Mouse (Mus musculus): Measurements from ENCODE around the gene Dlg5. TPM values are rescaled to one million over a fixed set of nuclear protein-coding genes. Genes with fewer than 3 reads are reported as not detected.
A peak's percentile ranks its signal among the peaks of the same experiment; 100 is the strongest.

Dlg5 gene
- total RNA-seq, 2 experiments from 2014 or later: 62.7 to 64.0 TPM

DNA sequence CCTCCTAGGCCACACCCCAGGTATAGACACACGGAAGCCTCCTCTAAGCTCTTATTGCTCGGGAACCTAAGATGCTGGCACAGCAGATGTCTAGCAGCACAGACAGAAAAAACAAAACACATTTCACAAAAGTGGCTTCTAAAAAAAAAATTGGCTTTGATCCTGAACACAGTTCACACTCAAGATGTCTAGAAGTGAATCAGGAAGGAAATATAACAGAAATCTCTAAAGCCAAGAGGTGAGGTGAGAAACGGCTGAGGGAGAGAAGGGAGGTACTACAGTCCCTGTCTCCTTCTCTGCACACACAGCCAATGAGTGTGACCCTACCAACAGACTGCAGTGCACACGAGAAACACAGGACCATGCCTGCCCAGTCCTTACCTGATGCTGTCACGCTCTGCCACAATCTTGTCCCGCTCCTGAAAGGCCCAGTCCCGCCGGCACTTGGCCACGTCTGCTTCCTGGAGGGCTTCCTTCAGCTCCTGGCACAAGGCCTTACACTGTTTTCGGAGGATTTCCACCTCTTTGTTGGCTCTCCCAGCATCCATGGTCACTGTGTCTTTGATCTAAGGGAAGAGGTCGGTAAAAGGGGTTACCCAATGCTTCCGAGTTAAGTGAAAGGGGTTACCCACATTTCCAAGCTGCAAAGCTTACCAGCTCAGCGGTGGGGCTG lies 73.9 kb downstream of the Dlg5 start:
- no peak for DNase-seq (ENCODE audit: low spot score in 2 of 2)
- Histone ChIP-seq H3K4me3 (no peak overlapping the region), H3K27ac (peak overlapping the region; percentile 4; the same call in 1 of the 2 replicates)
- TF ChIP-seq CTCF (conservative IDR thresholded peaks at IDR 0.05): no peak

DNA sequence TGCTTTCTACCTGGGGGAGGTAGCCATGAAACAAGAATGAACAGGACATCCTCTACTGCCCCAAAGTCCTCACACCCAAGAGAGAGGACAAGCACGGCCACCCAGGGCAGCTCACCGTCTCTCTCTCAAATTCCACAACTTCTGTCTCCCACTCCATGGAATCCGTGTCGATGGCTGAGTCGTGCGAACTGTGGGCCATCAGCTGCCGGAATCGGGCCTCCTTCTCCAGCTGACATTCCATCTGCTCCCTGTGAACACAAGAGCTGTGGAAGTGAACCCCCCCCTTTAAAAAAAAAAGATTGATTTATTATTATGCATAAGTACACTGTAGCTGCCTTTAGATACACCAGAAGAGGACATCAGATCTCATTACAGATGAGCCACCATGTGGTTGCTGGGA lies 79.7 kb downstream of the Dlg5 start:
- TF ChIP-seq CTCF (conservative IDR thresholded peaks at IDR 0.05): no peak
- DNase-seq (ENCODE audit: low spot score in 2 of 2): peak in 1 of 2 experiments; percentile 61
- Histone ChIP-seq H3K27ac (peak overlapping the region; percentile 20; the same call in 1 of the 2 replicates), H3K4me3 (no peak overlapping the region)

DNA sequence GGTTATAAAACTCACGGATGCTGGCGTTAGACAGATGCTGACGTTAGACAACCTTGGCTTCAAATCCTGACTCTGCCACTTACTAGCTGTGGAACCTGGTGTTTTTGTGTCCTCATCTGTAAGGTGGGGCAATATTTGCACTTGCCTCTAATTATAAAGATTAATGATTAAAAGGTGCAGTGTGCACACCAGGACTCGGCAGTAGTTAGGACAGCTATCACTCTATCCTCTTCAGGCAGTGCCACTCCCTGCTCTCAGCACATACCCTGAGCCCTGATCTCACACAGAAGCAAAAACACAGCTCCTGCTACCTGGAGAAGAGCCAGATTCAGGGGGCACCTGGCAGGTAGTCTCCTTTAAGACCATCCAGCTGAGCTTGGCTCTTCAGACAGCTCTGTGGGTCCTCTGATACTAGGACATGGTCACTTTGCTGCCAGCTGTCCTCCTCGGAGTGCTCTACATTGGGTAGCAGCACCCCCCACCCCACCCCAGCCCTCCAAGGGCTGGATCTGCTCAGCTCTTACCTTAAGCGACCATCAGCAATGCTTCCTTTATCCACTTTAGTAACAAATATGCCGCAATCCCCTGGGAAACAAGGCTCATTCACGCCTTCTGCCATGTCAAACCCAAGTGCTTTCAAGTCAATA lies 80.9 kb downstream of the Dlg5 start:
- no peak for DNase-seq (ENCODE audit: low spot score in 2 of 2)
- Histone ChIP-seq H3K27ac (no peak overlapping the region), H3K4me3 (no peak overlapping the region)
- no peak for TF ChIP-seq CTCF (conservative IDR thresholded peaks at IDR 0.05)

DNA sequence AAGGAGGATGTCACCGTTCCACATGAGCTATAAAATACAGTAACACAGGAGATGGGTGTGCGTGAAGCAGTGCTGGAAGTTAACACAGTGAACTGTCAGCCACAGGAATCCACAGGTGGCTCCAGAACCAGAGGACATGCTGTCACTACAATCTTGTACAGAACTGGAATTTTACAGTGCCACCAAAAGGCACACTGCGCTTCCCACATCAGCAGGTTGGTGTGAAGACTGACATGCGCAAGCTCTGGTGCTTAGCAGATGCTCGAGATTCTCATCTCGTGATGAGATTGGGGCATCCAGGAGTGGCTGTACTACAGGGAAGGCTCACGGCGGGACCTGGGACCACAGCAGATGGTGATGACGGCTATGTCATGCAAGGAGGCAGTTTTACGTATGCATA lies 82.9 kb downstream of the Dlg5 start:
- DNase-seq (ENCODE audit: low spot score in 2 of 2): peak; percentile 33 to 36
- no peak for TF ChIP-seq CTCF (conservative IDR thresholded peaks at IDR 0.05)

DNA sequence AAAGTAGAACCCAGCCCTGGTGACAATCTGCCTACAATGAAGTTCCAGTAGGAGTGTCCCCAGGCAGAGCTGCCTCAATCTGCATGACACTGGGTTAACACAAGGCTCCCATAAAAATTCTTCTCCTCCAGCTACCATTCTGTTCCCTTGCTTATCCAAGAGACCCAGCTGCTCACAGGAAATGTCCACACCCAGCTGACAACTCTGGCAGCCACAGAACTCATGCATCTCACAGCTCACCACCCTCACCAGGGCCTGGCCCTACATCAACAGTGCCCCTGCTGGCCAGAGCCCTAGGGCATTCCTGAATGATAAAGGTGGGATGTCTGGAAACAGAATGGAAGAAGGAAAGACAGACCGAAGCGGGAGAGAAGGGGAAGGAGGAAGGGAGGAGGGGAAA lies 96.8 kb downstream of the Dlg5 start:
- Histone ChIP-seq H3K27ac (no peak overlapping the region), H3K4me3 (no peak overlapping the region)
- DNase-seq (ENCODE audit: low spot score in 2 of 2): no peak
- TF ChIP-seq CTCF (conservative IDR thresholded peaks at IDR 0.05): 0 out of 2 replicates have a peak, but pooled peaks have one; percentile 7

More for the DNA sequence above, 82.9 kb downstream of the Dlg5 start:
- Histone ChIP-seq H3K27ac (0 out of 2 replicates have a peak overlapping the region, but pooled peaks have one; percentile 56), H3K4me3 (no peak overlapping the region)

GRCm38 (mm10) chr14:24144821-24145220 lies 100.9 kb downstream of the Dlg5 start:
- H3K27ac ChIP-seq: no peak overlapping the region
- no peak for TF ChIP-seq CTCF (conservative IDR thresholded peaks at IDR 0.05)
- no peak overlapping the region for H3K4me3 ChIP-seq
- no peak for DNase-seq (ENCODE audit: low spot score in 2 of 2)

DNA sequence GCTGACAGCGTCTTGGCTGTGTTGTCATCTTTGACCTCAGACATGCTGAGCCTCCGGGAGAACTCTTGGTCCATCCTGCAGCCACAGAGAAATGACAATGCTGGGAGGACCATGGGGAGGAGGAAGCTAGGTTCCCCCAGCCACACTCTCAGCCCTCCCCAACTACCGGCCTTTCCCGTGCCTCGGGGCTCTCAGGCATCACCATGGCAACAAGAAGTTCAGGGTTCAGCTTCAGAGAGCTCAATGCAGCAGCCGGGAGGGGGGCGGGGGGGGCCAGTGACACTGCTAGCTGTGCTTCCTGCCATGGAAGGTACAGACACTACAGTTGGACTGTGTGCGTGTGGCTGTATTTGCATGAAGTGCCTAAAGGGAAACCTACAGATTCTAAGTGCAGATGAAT lies 101.3 kb downstream of the Dlg5 start:
- no peak overlapping the region for H3K4me3 ChIP-seq
- no peak for TF ChIP-seq CTCF (conservative IDR thresholded peaks at IDR 0.05)
- H3K27ac ChIP-seq: no peak overlapping the region
- no peak for DNase-seq (ENCODE audit: low spot score in 2 of 2)

GRCm38 (mm10) chr14:24142926-24143430 lies 102.7 kb downstream of the Dlg5 start:
- DNase-seq (ENCODE audit: low spot score in 2 of 2): no peak
- H3K27ac ChIP-seq: no peak overlapping the region
- no peak overlapping the region for H3K4me3 ChIP-seq
- TF ChIP-seq CTCF (conservative IDR thresholded peaks at IDR 0.05): no peak

DNA sequence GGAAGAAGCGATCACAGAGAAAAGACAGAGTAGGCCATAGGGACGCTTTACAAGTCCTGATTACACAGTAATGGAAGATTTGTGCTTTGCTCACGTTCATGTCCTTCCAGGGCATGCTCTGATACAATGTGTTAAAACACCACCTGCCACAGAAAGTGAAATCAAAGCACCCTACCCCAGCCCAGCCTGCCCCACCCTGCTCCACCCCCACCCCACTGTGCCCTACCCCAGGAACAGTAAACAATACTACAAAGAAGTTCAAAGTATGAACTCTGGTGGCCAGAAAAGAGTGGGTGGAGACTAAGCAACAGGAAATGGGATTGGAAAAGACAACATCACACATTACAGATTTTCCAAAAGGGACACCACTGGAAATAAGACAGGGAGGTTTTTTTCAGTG lies 104.0 kb downstream of the Dlg5 start:
- no peak for TF ChIP-seq CTCF (conservative IDR thresholded peaks at IDR 0.05)
- H3K4me3 ChIP-seq: no peak overlapping the region
- no peak for DNase-seq (ENCODE audit: low spot score in 2 of 2)
- H3K27ac ChIP-seq: no peak overlapping the region

GRCm38 (mm10) chr14:24140297-24140812 lies 105.4 kb downstream of the Dlg5 start:
- Histone ChIP-seq H3K27ac (no peak overlapping the region), H3K4me3 (no peak overlapping the region)
- no peak for TF ChIP-seq CTCF (conservative IDR thresholded peaks at IDR 0.05)
- no peak for DNase-seq (ENCODE audit: low spot score in 2 of 2)

- no peak overlapping the region for H3K27ac ChIP-seq
- no peak for DNase-seq (ENCODE audit: low spot score in 2 of 2)
- H3K4me3 ChIP-seq: no peak overlapping the region
- no peak for TF ChIP-seq CTCF (conservative IDR thresholded peaks at IDR 0.05)
These were observed 108.8 kb downstream of the Dlg5 start for GRCm38 (mm10) chr14:24136908-24137307.

- no peak overlapping the region for H3K4me3 ChIP-seq
- TF ChIP-seq CTCF (conservative IDR thresholded peaks at IDR 0.05): peak; percentile 40
- no peak for DNase-seq (ENCODE audit: low spot score in 2 of 2)
- no peak overlapping the region for H3K27ac ChIP-seq
These were observed 111.0 kb downstream of the Dlg5 start for GRCm38 (mm10) chr14:24134623-24135290.

DNA sequence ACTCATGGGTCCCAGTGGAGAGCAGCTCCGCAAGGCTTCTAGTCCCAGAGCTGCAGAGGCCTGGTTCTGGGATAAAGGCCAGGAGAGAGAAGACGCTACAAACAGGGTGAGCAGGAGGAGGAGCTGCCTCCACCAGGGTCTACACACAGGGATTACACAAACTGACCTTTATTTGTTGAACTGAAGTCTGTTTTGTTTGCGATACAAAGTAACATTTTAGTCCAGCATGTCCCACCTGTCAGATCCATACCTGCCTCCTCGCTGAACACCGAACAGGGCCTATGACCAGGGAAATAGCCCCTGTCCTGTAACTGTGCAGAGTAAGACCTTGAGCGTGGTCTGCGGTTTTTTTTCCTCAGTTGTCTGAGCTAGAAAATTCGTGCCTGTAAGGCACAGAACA lies 111.9 kb downstream of the Dlg5 start:
- no peak for DNase-seq (ENCODE audit: low spot score in 2 of 2)
- Histone ChIP-seq H3K4me3 (no peak overlapping the region), H3K27ac (no peak overlapping the region)
- TF ChIP-seq CTCF (conservative IDR thresholded peaks at IDR 0.05): no peak
